Mouse (Mus musculus): Measurements from ENCODE around the gene Dscam. TPM values are rescaled to one million over a fixed set of nuclear protein-coding genes. Genes with fewer than 3 reads are reported as not detected.

Gene Dscam
- not detected for total RNA-seq (2021)
- long read RNA-seq, experiment 1 = 0 reads
- long read RNA-seq, experiment 2 = 0 reads

- intact Hi-C loops (cut with DNase I) = no loop called here
- no peak for DNase-seq
These were observed at the start of gene Dscam for GRCm38 (mm10) chr16:97170513-97171081. TSS of gene Dscam (minus strand) at chr16:97170752.

GRCm38 (mm10) chr16:97219381-97219780, 48.8 kb upstream of the Dscam start:
- intact Hi-C loops (cut with DNase I) = no loop called here
- no peak for DNase-seq

- intact Hi-C loops (cut with DNase I) = no loop called here
- no peak for DNase-seq
These were observed 39.4 kb upstream of the Dscam start for GRCm38 (mm10) chr16:97209997-97210396.

- no peak for DNase-seq
- intact Hi-C loops (cut with DNase I) = no loop called here
These were observed 37.7 kb upstream of the Dscam start for GRCm38 (mm10) chr16:97208276-97208675.

GRCm38 (mm10) chr16:97204090-97204489, 33.5 kb upstream of the Dscam start:
- intact Hi-C loops (cut with DNase I) = no loop called here

GRCm38 (mm10) chr16:97203554-97203953, 33.0 kb upstream of the Dscam start:
- no peak for DNase-seq
- intact Hi-C loops (cut with DNase I) = no loop called here

More at GRCm38 (mm10) chr16:97204090-97204489, 33.5 kb upstream of the Dscam start:
- no peak for DNase-seq

- no peak for DNase-seq
- intact Hi-C loops (cut with DNase I) = no loop called here
These were observed 24.1 kb upstream of the Dscam start for GRCm38 (mm10) chr16:97194630-97195029.

GRCm38 (mm10) chr16:97194179-97194578, 23.6 kb upstream of the Dscam start:
- intact Hi-C loops (cut with DNase I) = no loop called here
- DNase-seq = no peak

GRCm38 (mm10) chr16:97192296-97192695, 21.7 kb upstream of the Dscam start:
- intact Hi-C loops (cut with DNase I) = no loop called here

GRCm38 (mm10) chr16:97190604-97191003, 20.1 kb upstream of the Dscam start:
- DNase-seq = no peak
- intact Hi-C loops (cut with DNase I) = no loop called here

More at GRCm38 (mm10) chr16:97192296-97192695, 21.7 kb upstream of the Dscam start:
- no peak for DNase-seq

- no peak for DNase-seq
- intact Hi-C loops (cut with DNase I) = no loop called here
These were observed 948 bp upstream of the Dscam start for GRCm38 (mm10) chr16:97171500-97171899.

- DNase-seq = no peak
- intact Hi-C loops (cut with DNase I) = no loop called here
These were observed 545 bp downstream of the Dscam start for GRCm38 (mm10) chr16:97169901-97170512.

- intact Hi-C loops (cut with DNase I) = no loop called here
- DNase-seq = no peak
These were observed 1.9 kb downstream of the Dscam start for GRCm38 (mm10) chr16:97168614-97169013.

GRCm38 (mm10) chr16:97168030-97168429, 2.5 kb downstream of the Dscam start:
- intact Hi-C loops (cut with DNase I) = no loop called here
- no peak for DNase-seq

- DNase-seq = no peak
- intact Hi-C loops (cut with DNase I) = no loop called here
These were observed 4.4 kb downstream of the Dscam start for GRCm38 (mm10) chr16:97166166-97166565.

GRCm38 (mm10) chr16:97165444-97166121, 5.0 kb downstream of the Dscam start:
- intact Hi-C loops (cut with DNase I) = no loop called here
- peak in 1 of 2 experiments; percentile 13 for DNase-seq

- intact Hi-C loops (cut with DNase I) = no loop called here
- no peak for DNase-seq
These were observed 12.3 kb downstream of the Dscam start for GRCm38 (mm10) chr16:97158279-97158678.

GRCm38 (mm10) chr16:97144544-97145194, 25.9 kb downstream of the Dscam start:
- no peak for DNase-seq
- intact Hi-C loops (cut with DNase I) = no loop called here

GRCm38 (mm10) chr16:97141943-97142342, 28.6 kb downstream of the Dscam start:
- DNase-seq = no peak
- intact Hi-C loops (cut with DNase I) = no loop called here

GRCm38 (mm10) chr16:97135003-97135827, 35.3 kb downstream of the Dscam start:
- intact Hi-C loops (cut with DNase I) = no loop called here
- no peak for DNase-seq

Measured in gastrocnemius, postnatal 36 days (tissue).